Mouse (Mus musculus): ENCODE measurements around the gene Lcn2. TPM values are rescaled to one million over a fixed set of nuclear protein-coding genes. Genes with fewer than 3 reads are reported as not detected.

Gene Lcn2
- polyA plus RNA-seq, 1 experiment from 2014 or later, result not detected

GRCm38 (mm10) chr2:32342539-32343350 lies 45.3 kb downstream of the Lcn2 start:
- H3K4me1 ChIP-seq (ENCODE audit: control insufficient read depth, insufficient read depth, low read length), result no peaks in the 10 kb centered on the region
- WGBS, result 73% methylated on average over 6 of the region's 6 CpGs
- no peak overlapping the region for H3K4me3 ChIP-seq (ENCODE audit: low read depth, low read length)
- ATAC-seq (ENCODE audit: insufficient number of reproducible peaks, low FRiP score, low TSS enrichment, low read depth) (no peak), DNase-seq (ENCODE audit: low spot score) (no peak)
- peaks cover 2% of the 10 kb centered on the region; the same call in 1 of the 2 replicates for H3K36me3 ChIP-seq (ENCODE audit: control insufficient read depth, insufficient read depth, low read length)
- no peaks in the 10 kb centered on the region for H3K27me3 ChIP-seq (ENCODE audit: control insufficient read depth, insufficient read depth, low read length)
- no peak overlapping the region for H3K4me2 ChIP-seq (ENCODE audit: low read depth, severe bottlenecking)
- H3K27ac ChIP-seq (replicated peaks; ENCODE audit: low read depth, low read length), result no peak overlapping the region
- no peak overlapping the region for H3K9ac ChIP-seq (ENCODE audit: low read length)
- H3K9me3 ChIP-seq (ENCODE audit: control insufficient read depth, low read length), result no peaks in the 10 kb centered on the region

DNA sequence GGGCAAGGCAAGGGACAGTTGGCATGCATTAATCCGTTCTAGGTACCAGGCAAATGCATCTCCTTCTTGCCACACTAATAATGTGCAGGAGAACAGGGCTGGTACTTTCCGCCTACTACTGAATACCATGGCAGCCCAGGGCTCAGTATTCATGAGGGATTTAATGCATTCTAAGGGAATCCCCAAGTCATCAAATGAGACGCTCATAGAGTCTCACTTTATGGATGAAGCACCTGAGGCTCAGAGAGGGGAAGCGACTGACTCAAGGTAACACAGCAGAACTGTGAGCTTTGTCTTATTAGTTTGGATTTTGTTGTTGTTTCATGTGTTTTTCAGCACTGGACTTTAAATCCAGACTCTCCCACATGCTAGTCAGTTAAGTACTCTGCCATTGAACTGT lies 46.0 kb downstream of the Lcn2 start:
- Histone ChIP-seq H3K27me3 (ENCODE audit: control insufficient read depth, insufficient read depth, low read length) (no peaks in the 10 kb centered on the region), H3K4me3 (ENCODE audit: low read depth, low read length) (no peak overlapping the region)

GRCm38 (mm10) chr2:32341634-32341939 lies 46.5 kb downstream of the Lcn2 start:
- H3K27ac ChIP-seq (replicated peaks; ENCODE audit: low read depth, low read length), result no peak overlapping the region
- no peak for ATAC-seq (ENCODE audit: insufficient number of reproducible peaks, low FRiP score, low TSS enrichment, low read depth)

More for the DNA sequence above, 46.0 kb downstream of the Lcn2 start:
- DNase-seq (ENCODE audit: low spot score) (no peak), ATAC-seq (ENCODE audit: insufficient number of reproducible peaks, low FRiP score, low TSS enrichment, low read depth) (no peak)
- peaks cover 5% of the 10 kb centered on the region for H3K36me3 ChIP-seq (ENCODE audit: control insufficient read depth, insufficient read depth, low read length)
- H3K4me2 ChIP-seq (ENCODE audit: low read depth, severe bottlenecking), result no peak overlapping the region
- H3K4me1 ChIP-seq (ENCODE audit: control insufficient read depth, insufficient read depth, low read length), result no peaks in the 10 kb centered on the region
- no peaks in the 10 kb centered on the region for H3K9me3 ChIP-seq (ENCODE audit: control insufficient read depth, low read length)
- H3K9ac ChIP-seq (ENCODE audit: low read length), result no peak overlapping the region
- no peak overlapping the region for H3K27ac ChIP-seq (replicated peaks; ENCODE audit: low read depth, low read length)
- WGBS, result 90% methylated on average over 4 of the region's 4 CpGs

GRCm38 (mm10) chr2:32340836-32341633 lies 47.0 kb downstream of the Lcn2 start:
- H3K36me3 ChIP-seq (ENCODE audit: control insufficient read depth, insufficient read depth, low read length), result peaks cover 8% of the 10 kb centered on the region
- H3K27ac ChIP-seq (replicated peaks; ENCODE audit: low read depth, low read length), result no peak overlapping the region
- WGBS, result 88% methylated on average over 13 of the region's 13 CpGs
- no peak overlapping the region for H3K4me3 ChIP-seq (ENCODE audit: low read depth, low read length)
- ATAC-seq (ENCODE audit: insufficient number of reproducible peaks, low FRiP score, low TSS enrichment, low read depth), result no peak
- H3K9me3 ChIP-seq (ENCODE audit: control insufficient read depth, low read length), result no peaks in the 10 kb centered on the region
- H3K4me2 ChIP-seq (ENCODE audit: low read depth, severe bottlenecking), result no peak overlapping the region
- H3K27me3 ChIP-seq (ENCODE audit: control insufficient read depth, insufficient read depth, low read length), result no peaks in the 10 kb centered on the region
- no peaks in the 10 kb centered on the region for H3K4me1 ChIP-seq (ENCODE audit: control insufficient read depth, insufficient read depth, low read length)
- no peak overlapping the region for H3K9ac ChIP-seq (ENCODE audit: low read length)
- no peak for DNase-seq (ENCODE audit: low spot score)

More at GRCm38 (mm10) chr2:32341634-32341939, 46.5 kb downstream of the Lcn2 start:
- Histone ChIP-seq H3K9me3 (ENCODE audit: control insufficient read depth, low read length) (no peaks in the 10 kb centered on the region), H3K36me3 (ENCODE audit: control insufficient read depth, insufficient read depth, low read length) (peaks cover 5% of the 10 kb centered on the region), H3K9ac (ENCODE audit: low read length) (no peak overlapping the region), H3K27me3 (ENCODE audit: control insufficient read depth, insufficient read depth, low read length) (no peaks in the 10 kb centered on the region), H3K4me2 (ENCODE audit: low read depth, severe bottlenecking) (no peak overlapping the region), H3K4me3 (ENCODE audit: low read depth, low read length) (no peak overlapping the region), H3K4me1 (ENCODE audit: control insufficient read depth, insufficient read depth, low read length) (no peaks in the 10 kb centered on the region)
- WGBS, result 86% methylated on average over 4 of the region's 4 CpGs
- DNase-seq (ENCODE audit: low spot score), result no peak

GRCm38 (mm10) chr2:32339912-32340642 lies 48.0 kb downstream of the Lcn2 start:
- no peak for DNase-seq (ENCODE audit: low spot score)
- H3K9ac ChIP-seq (ENCODE audit: low read length), result no peak overlapping the region
- no peak overlapping the region for H3K27ac ChIP-seq (replicated peaks; ENCODE audit: low read depth, low read length)
- no peaks in the 10 kb centered on the region for H3K9me3 ChIP-seq (ENCODE audit: control insufficient read depth, low read length)
- no peaks in the 10 kb centered on the region for H3K27me3 ChIP-seq (ENCODE audit: control insufficient read depth, insufficient read depth, low read length)
- H3K36me3 ChIP-seq (ENCODE audit: control insufficient read depth, insufficient read depth, low read length), result peaks cover 11% of the 10 kb centered on the region
- WGBS, result 41% methylated on average over 26 of the region's 26 CpGs
- no peak overlapping the region for H3K4me3 ChIP-seq (ENCODE audit: low read depth, low read length)
- no peak overlapping the region for H3K4me2 ChIP-seq (ENCODE audit: low read depth, severe bottlenecking)
- no peak for ATAC-seq (ENCODE audit: insufficient number of reproducible peaks, low FRiP score, low TSS enrichment, low read depth)
- no peaks in the 10 kb centered on the region for H3K4me1 ChIP-seq (ENCODE audit: control insufficient read depth, insufficient read depth, low read length)

DNA sequence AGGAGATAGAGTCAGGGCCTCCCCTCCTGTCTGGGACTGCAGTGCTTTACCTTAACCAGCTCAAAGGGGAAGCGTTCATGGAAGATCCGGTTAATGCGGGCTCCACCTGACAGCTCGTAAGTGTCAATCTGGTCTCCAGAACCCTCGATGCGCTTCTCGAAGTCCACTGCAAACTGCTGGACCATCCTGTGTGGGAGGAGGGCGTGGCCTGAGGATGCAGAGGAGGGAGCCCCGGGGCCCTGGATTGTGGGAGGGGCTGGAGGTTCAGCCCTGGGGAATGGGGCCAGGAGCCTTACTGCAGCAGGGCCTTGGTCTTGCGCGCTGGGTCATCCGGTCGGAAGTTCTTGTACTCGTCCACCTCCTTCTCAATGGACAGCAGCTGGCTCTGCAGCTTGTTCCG lies 52.2 kb downstream of the Lcn2 start:
- H3K4me1 ChIP-seq (ENCODE audit: control insufficient read depth, insufficient read depth, low read length), result no peaks in the 10 kb centered on the region
- no peak overlapping the region for H3K9ac ChIP-seq (ENCODE audit: low read length)
- 47% methylated on average over 15 of the region's 15 CpGs for WGBS
- H3K4me3 ChIP-seq (ENCODE audit: low read depth, low read length), result no peak overlapping the region
- no peak overlapping the region for H3K27ac ChIP-seq (replicated peaks; ENCODE audit: low read depth, low read length)
- peaks cover 9% of the 10 kb centered on the region for H3K36me3 ChIP-seq (ENCODE audit: control insufficient read depth, insufficient read depth, low read length)
- H3K27me3 ChIP-seq (ENCODE audit: control insufficient read depth, insufficient read depth, low read length), result no peaks in the 10 kb centered on the region
- no peak overlapping the region for H3K4me2 ChIP-seq (ENCODE audit: low read depth, severe bottlenecking)
- no peaks in the 10 kb centered on the region for H3K9me3 ChIP-seq (ENCODE audit: control insufficient read depth, low read length)
- no peak for ATAC-seq (ENCODE audit: insufficient number of reproducible peaks, low FRiP score, low TSS enrichment, low read depth)
- no peak for DNase-seq (ENCODE audit: low spot score)

Other genes with a start within 250 kb of the Lcn2 start
- gene Prrc2b, start 237.2 kb downstream of the Lcn2 start, polyA plus RNA-seq (2014; fragmentation: Nextera tagmentation; extraction: Ambion mirVana), result 62.5 and 72.5 TPM in 2 replicates
- gene Pomt1, start 151.7 kb downstream of the Lcn2 start, polyA plus RNA-seq (2014; fragmentation: Nextera tagmentation; extraction: Ambion mirVana), result 18.7 TPM in 2 replicates
- gene Uck1, start 128.1 kb downstream of the Lcn2 start, polyA plus RNA-seq (2014; fragmentation: Nextera tagmentation; extraction: Ambion mirVana), result 58.6 and 61.5 TPM in 2 replicates
- 18.1 and 18.9 TPM in 2 replicates for gene Golga2, start 100.9 kb downstream of the Lcn2 start, polyA plus RNA-seq (2014; fragmentation: Nextera tagmentation; extraction: Ambion mirVana)
- gene Swi5, start 100.2 kb downstream of the Lcn2 start, polyA plus RNA-seq (2014; fragmentation: Nextera tagmentation; extraction: Ambion mirVana), result 272 and 354 TPM in 2 replicates
- gene Ciz1, start 35.9 kb downstream of the Lcn2 start, polyA plus RNA-seq (2014; fragmentation: Nextera tagmentation; extraction: Ambion mirVana), result 52.2 and 67.8 TPM in 2 replicates
- 36.1 and 39.9 TPM in 2 replicates for gene Dnm1, start 34.9 kb downstream of the Lcn2 start, polyA plus RNA-seq (2014; fragmentation: Nextera tagmentation; extraction: Ambion mirVana)
- 39.4 and 44.4 TPM in 2 replicates for gene 1110008P14Rik, start 6.3 kb downstream of the Lcn2 start, polyA plus RNA-seq (2014; fragmentation: Nextera tagmentation; extraction: Ambion mirVana)
- gene Ptges2, start 7.6 kb upstream of the Lcn2 start, polyA plus RNA-seq (2014; fragmentation: Nextera tagmentation; extraction: Ambion mirVana), result 29.0 and 32.3 TPM in 2 replicates
- gene Naif1, start 62.2 kb upstream of the Lcn2 start, polyA plus RNA-seq (2014; fragmentation: Nextera tagmentation; extraction: Ambion mirVana), result 5.6 and 6.9 TPM in 2 replicates
- gene Slc25a25, start 63.2 kb upstream of the Lcn2 start, polyA plus RNA-seq (2014; fragmentation: Nextera tagmentation; extraction: Ambion mirVana), result 19.2 and 21.9 TPM in 2 replicates
- gene Fam102a, start 147.1 kb upstream of the Lcn2 start, polyA plus RNA-seq (2014; fragmentation: Nextera tagmentation; extraction: Ambion mirVana), result 9.8 and 12.4 TPM in 2 replicates
- gene Dpm2, start 182.6 kb upstream of the Lcn2 start, polyA plus RNA-seq (2014; fragmentation: Nextera tagmentation; extraction: Ambion mirVana), result 89.0 and 98.6 TPM in 2 replicates
- 3.3 and 4.0 TPM in 2 replicates for gene Pip5kl1, start 186.5 kb upstream of the Lcn2 start, polyA plus RNA-seq (2014; fragmentation: Nextera tagmentation; extraction: Ambion mirVana)
- gene 9430097D07Rik, start 187.4 kb upstream of the Lcn2 start, polyA plus RNA-seq (2014; fragmentation: Nextera tagmentation; extraction: Ambion mirVana), result 0.33 and 0.34 TPM in 2 replicates
- gene St6galnac4, start 198.8 kb upstream of the Lcn2 start, polyA plus RNA-seq (2014; fragmentation: Nextera tagmentation; extraction: Ambion mirVana), result 21.2 and 21.5 TPM in 2 replicates
- 6.5 and 7.5 TPM in 2 replicates for gene St6galnac6, start 211.5 kb upstream of the Lcn2 start, polyA plus RNA-seq (2014; fragmentation: Nextera tagmentation; extraction: Ambion mirVana)
- gene Ak1, start 233.5 kb upstream of the Lcn2 start, polyA plus RNA-seq (2014; fragmentation: Nextera tagmentation; extraction: Ambion mirVana), result 25.4 and 29.8 TPM in 2 replicates

All from limb, embryonic 11.5 days (tissue).